Mouse (Mus musculus): ENCODE data around the gene Paqr7. TPM values are rescaled to one million over a fixed set of nuclear protein-coding genes. Genes with fewer than 3 reads are reported as not detected.

The Paqr7 gene
- total RNA-seq (2021) = 10 to 100 TPM; 36.8 to 40.5 TPM
- long read RNA-seq, experiment 1, transcript Paqr7-205 (3 exons, 890 nt) = minor isoform, 11 of 55 reads
- long read RNA-seq, experiment 1, transcript Paqr7-201 (2 exons, 2,351 nt) = major isoform, 16 of 55 reads
- long read RNA-seq, experiment 1, partial matches to known transcripts = 3 of 55 reads
- long read RNA-seq, experiment 1, other reads (novel, unspliced or antisense) = 25 of 55 reads
- long read RNA-seq, experiment 2, transcript Paqr7-201 (2 exons, 2,351 nt) = major isoform, 32 of 89 reads
- long read RNA-seq, experiment 2, transcript Paqr7-205 (3 exons, 890 nt) = minor isoform, 19 of 89 reads
- long read RNA-seq, experiment 2, partial matches to known transcripts = 37 of 89 reads
- long read RNA-seq, experiment 2, other reads (novel, unspliced or antisense) = 1 of 89 reads

GRCm38 (mm10) chr4:134496595-134497210 is at the start of gene Paqr7:
Gene Paqr7, plus strand, starts transcription at chr4:134496697.
- peak; percentile 57 to 70 for DNase-seq (ENCODE audit: low spot score in 2 of 2)

GRCm38 (mm10) chr4:134447966-134448365 is 48.5 kb upstream of the Paqr7 start:
- DNase-seq (ENCODE audit: low spot score in 2 of 2) = no peak

- no peak for DNase-seq (ENCODE audit: low spot score in 2 of 2)
Observed at GRCm38 (mm10) chr4:134449595-134450391, 46.7 kb upstream of the Paqr7 start.

GRCm38 (mm10) chr4:134450392-134451195 is 45.9 kb upstream of the Paqr7 start:
- no peak for DNase-seq (ENCODE audit: low spot score in 2 of 2)

DNA sequence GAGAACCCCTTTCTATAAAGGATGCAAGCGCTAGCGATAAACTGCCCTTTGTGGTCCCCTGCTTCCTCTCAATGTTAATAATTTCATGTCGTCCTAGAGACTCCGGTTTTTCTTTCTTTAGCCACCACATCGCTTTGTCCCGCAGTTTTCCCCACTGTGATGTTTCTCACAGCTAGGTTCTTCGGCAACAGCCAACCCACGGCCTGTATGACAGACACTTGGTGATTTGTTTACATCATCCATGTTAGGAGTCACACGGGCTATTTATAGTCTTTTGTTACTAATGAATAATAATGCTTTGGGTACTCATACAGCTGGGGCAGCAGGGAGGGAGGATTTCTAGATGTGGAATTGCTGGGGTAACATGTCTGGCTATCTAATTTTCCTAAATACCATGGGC is 45.0 kb upstream of the Paqr7 start:
- no peak for DNase-seq (ENCODE audit: low spot score in 2 of 2)

- no peak for DNase-seq (ENCODE audit: low spot score in 2 of 2)
Observed at GRCm38 (mm10) chr4:134453619-134454400, 42.7 kb upstream of the Paqr7 start.

- no peak for DNase-seq (ENCODE audit: low spot score in 2 of 2)
Observed at GRCm38 (mm10) chr4:134455310-134455709, 41.2 kb upstream of the Paqr7 start.

DNA sequence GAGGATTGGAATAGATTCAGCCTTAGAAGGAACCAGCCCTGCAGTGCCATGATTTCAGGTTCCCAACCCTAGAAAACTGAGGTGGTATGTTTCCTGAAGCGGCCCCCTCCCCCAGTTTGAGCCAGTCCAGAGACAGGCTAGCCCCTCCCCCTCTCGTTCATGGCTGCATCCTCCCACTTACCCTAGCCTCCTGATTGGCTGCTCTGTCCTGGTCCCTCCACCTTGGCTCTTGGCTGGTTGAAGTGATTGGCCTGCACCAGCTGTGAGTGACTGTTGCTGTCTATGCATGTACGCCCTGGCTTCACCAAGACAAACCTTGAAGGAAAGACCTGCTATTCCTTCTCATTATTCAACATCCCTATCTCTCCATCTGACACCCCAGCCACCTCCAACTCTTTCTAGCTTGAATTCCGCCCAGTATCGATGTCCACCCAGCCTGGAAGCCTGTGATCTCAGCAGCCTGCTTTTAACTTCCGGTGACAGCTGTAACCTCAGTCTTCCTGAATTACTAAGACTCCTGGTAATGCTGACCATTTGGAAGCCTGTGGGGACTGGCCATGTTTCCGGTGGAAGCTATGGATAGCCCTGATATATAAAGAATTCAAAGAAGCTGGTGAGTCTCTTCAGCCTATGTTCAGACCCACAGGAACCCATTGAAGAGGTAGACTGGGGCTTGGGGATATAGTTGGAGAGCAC is 39.2 kb upstream of the Paqr7 start:
- DNase-seq (ENCODE audit: low spot score in 2 of 2) = no peak

- no peak for DNase-seq (ENCODE audit: low spot score in 2 of 2)
Observed at GRCm38 (mm10) chr4:134458856-134459255, 37.6 kb upstream of the Paqr7 start.

GRCm38 (mm10) chr4:134460277-134460676 is 36.2 kb upstream of the Paqr7 start:
- DNase-seq (ENCODE audit: low spot score in 2 of 2) = no peak

GRCm38 (mm10) chr4:134461252-134461651 is 35.2 kb upstream of the Paqr7 start:
- no peak for DNase-seq (ENCODE audit: low spot score in 2 of 2)

DNA sequence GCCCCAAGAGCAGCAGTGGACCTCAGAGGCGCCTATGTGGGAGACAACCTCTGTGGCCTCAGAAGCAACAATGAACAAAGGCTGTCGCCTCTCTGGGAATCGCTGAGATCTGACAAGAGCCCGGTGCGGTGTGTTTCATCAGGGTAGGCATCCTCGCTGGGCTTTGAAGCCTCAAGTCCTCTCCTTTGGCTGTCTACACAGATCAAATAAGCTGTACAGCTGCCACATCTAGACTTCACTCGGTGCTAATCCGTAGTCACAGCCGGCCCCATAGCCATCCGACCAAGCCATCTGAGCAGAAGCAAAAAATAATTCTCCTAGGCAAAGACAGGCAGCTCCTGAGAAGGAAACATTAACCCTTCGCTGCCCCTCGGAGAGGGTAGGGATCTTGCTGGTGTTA is 30.7 kb upstream of the Paqr7 start:
- no peak for DNase-seq (ENCODE audit: low spot score in 2 of 2)

GRCm38 (mm10) chr4:134466381-134467262 is 29.9 kb upstream of the Paqr7 start:
- no peak for DNase-seq (ENCODE audit: low spot score in 2 of 2)

GRCm38 (mm10) chr4:134467435-134468214 is 28.9 kb upstream of the Paqr7 start:
- no peak for DNase-seq (ENCODE audit: low spot score in 2 of 2)

- DNase-seq (ENCODE audit: low spot score in 2 of 2) = peak; percentile 77 to 86
Observed at GRCm38 (mm10) chr4:134468215-134468575, 28.3 kb upstream of the Paqr7 start, which contains the start of gene Stmn1. Gene Stmn1, plus strand, starts transcription at chr4:134468320.

DNA sequence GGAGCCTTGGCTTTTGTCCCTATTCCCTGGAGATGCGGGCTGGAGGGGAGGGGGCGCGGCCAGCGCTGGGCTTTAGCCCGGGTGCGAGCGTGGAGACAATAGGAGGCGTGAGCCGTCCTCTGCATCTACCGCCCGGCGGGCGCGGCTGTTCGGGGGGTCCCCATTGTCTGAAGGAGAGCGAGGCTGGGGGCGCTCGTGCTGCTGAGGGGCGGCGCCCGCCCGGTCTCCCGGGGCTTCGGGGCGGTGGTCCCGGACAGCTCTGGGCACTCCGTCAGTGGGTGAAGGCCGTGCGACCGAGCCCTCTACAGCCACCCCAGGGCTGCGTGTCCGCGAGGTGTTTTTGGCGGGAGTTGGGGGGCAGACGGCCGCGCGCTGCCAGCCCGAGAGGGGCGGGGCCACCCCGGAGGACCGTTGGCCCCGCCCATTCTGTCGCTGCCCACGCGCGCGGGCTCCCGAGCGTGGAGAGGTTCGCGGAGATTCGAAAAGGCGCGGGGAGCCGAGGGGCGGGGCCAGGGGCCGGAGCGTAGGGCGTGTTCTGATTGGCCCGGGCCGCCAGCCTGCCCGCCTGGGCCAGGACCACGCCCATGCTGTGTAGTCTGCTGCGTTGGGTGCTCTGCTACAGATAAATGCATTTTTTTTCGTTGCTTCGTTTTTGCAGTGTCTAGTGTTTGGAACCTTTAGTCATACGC is 27.8 kb upstream of the Paqr7 start:
- DNase-seq (ENCODE audit: low spot score in 2 of 2) = peak; percentile 89 to 93

DNA sequence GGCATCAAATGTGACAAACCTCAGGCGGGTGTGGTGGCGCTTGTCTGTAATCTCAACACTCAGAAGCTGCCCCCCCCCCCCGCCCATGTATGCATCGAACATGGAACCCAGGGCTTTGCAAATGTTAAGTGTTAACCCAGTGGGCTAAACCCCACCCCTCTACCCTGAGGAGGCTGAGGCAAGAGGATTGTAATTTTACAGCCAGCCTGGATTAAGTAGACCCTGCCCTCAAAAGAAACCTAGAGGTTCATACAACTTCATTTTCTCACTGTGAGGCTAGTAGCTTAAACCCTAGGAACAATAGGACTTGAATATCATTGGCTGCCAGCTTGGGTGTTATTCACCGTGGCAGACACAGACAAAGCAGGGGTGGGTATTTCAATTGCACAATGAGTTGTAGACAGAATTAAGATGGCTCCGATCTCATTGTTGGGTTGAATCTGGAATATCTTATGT is 27.1 kb upstream of the Paqr7 start:
- DNase-seq (ENCODE audit: low spot score in 2 of 2) = no peak

Measured in adrenal gland, postnatal 4 days (tissue).